Mouse (Mus musculus): ENCODE data around the gene Notch1. TPM values are rescaled to one million over a fixed set of nuclear protein-coding genes. Genes with fewer than 3 reads are reported as not detected.

The Notch1 gene
- total and polyA plus RNA-seq, 3 experiments = 0.06 TPM; not detected in 2

GRCm38 (mm10) chr2:26534616-26535015, 18.2 kb upstream of the Notch1 start (continued):
- TF ChIP-seq CTCF (IDR thresholded peaks at IDR 0.05 in 2 of 3, conservative IDR thresholded peaks at IDR 0.05 in 1 of 3; ENCODE audit: control insufficient read depth in 1 of 3, insufficient read depth in 1 of 3, low read depth in 2 of 3, low read length in 3 of 3, poor library complexity in 1 of 3, severe bottlenecking in 1 of 3) (no peak), ZC3H11A (IDR thresholded peaks at IDR 0.05; ENCODE audit: low read depth, low read length) (no peak)

GRCm38 (mm10) chr2:26534161-26534560, 17.7 kb upstream of the Notch1 start:
- H3K27ac ChIP-seq (ENCODE audit: control insufficient read depth, low read depth, low read length) = no peak overlapping the region
- TF ChIP-seq MAZ (IDR thresholded peaks at IDR 0.05; ENCODE audit: low read depth, low read length) = no peak

GRCm38 (mm10) chr2:26533249-26533648, 16.8 kb upstream of the Notch1 start:
- no peak for DNase-seq (ENCODE audit: low read depth, low spot score)
- Histone ChIP-seq H3K4me1 (ENCODE audit: control insufficient read depth in 1 of 2, insufficient read depth in 2 of 2, low read length in 2 of 2) (no peaks in the 10 kb centered on the region), H3K9me3 (replicated peaks; ENCODE audit: insufficient read depth, low read length) (no peaks in the 10 kb centered on the region), H3K36me3 (ENCODE audit: control insufficient read depth in 1 of 2, insufficient read depth in 2 of 2, low read length in 2 of 2) (no peaks in the 10 kb centered on the region), H3K27ac (ENCODE audit: control insufficient read depth, low read depth, low read length) (no peak overlapping the region), H3K9ac (ENCODE audit: control insufficient read depth, low read depth, low read length, poor library complexity, severe bottlenecking) (no peak overlapping the region), H3K79me2 (ENCODE audit: control insufficient read depth, insufficient read depth, low read length, poor library complexity) (no peaks in the 10 kb centered on the region), H3K4me3 (ENCODE audit: control insufficient read depth in 1 of 2, insufficient read depth in 1 of 2, low read depth in 2 of 2, low read length in 2 of 2) (no peak overlapping the region), H3K27me3 (ENCODE audit: control insufficient read depth in 1 of 2, insufficient read depth in 2 of 2, low read length in 2 of 2) (no peaks in the 10 kb centered on the region; a peak in 1 of 4 replicates)
- TF ChIP-seq E2F4 (IDR thresholded peaks at IDR 0.05; ENCODE audit: borderline replicate concordance, low read depth, low read length) (no peak), JUND (IDR thresholded peaks at IDR 0.05; ENCODE audit: low read depth, low read length) (no peak), ZC3H11A (IDR thresholded peaks at IDR 0.05; ENCODE audit: low read depth, low read length) (no peak)

More at GRCm38 (mm10) chr2:26534161-26534560, 17.7 kb upstream of the Notch1 start:
- no peaks in the 10 kb centered on the region; a peak in 1 of 4 replicates for H3K27me3 ChIP-seq (ENCODE audit: control insufficient read depth in 1 of 2, insufficient read depth in 2 of 2, low read length in 2 of 2)
- H3K4me1 ChIP-seq (ENCODE audit: control insufficient read depth in 1 of 2, insufficient read depth in 2 of 2, low read length in 2 of 2) = no peaks in the 10 kb centered on the region
- no peaks in the 10 kb centered on the region for H3K9me3 ChIP-seq (replicated peaks; ENCODE audit: insufficient read depth, low read length)
- no peaks in the 10 kb centered on the region for H3K36me3 ChIP-seq (ENCODE audit: control insufficient read depth in 1 of 2, insufficient read depth in 2 of 2, low read length in 2 of 2)
- H3K4me3 ChIP-seq (ENCODE audit: control insufficient read depth in 1 of 2, insufficient read depth in 1 of 2, low read depth in 2 of 2, low read length in 2 of 2) = no peak overlapping the region
- H3K79me2 ChIP-seq (ENCODE audit: control insufficient read depth, insufficient read depth, low read length, poor library complexity) = no peaks in the 10 kb centered on the region
- no peak for DNase-seq (ENCODE audit: low read depth, low spot score)
- H3K9ac ChIP-seq (ENCODE audit: control insufficient read depth, low read depth, low read length, poor library complexity, severe bottlenecking) = no peak overlapping the region

GRCm38 (mm10) chr2:26531829-26532228, 15.4 kb upstream of the Notch1 start:
- H3K4me3 ChIP-seq (ENCODE audit: control insufficient read depth in 1 of 2, insufficient read depth in 1 of 2, low read depth in 2 of 2, low read length in 2 of 2) = no peak overlapping the region
- DNase-seq (ENCODE audit: low read depth, low spot score) = no peak
- H3K9ac ChIP-seq (ENCODE audit: control insufficient read depth, low read depth, low read length, poor library complexity, severe bottlenecking) = no peak overlapping the region
- H3K4me1 ChIP-seq (ENCODE audit: control insufficient read depth in 1 of 2, insufficient read depth in 2 of 2, low read length in 2 of 2) = no peaks in the 10 kb centered on the region
- H3K79me2 ChIP-seq (ENCODE audit: control insufficient read depth, insufficient read depth, low read length, poor library complexity) = no peaks in the 10 kb centered on the region
- no peaks in the 10 kb centered on the region; a peak in 3 of 4 replicates for H3K27me3 ChIP-seq (ENCODE audit: control insufficient read depth in 1 of 2, insufficient read depth in 2 of 2, low read length in 2 of 2)
- TF ChIP-seq ELF1 (IDR thresholded peaks at IDR 0.05; ENCODE audit: low read depth, low read length) (no peak), USF1 (IDR thresholded peaks at IDR 0.05; ENCODE audit: low read depth, low read length) (no peak), MYC (IDR thresholded peaks at IDR 0.05; ENCODE audit: low read depth, low read length) (no peak), RAD21 (IDR thresholded peaks at IDR 0.05; ENCODE audit: low read depth, low read length) (no peak), BHLHE40 (IDR thresholded peaks at IDR 0.05; ENCODE audit: borderline replicate concordance, low read depth, low read length) (no peak), ZKSCAN1 (IDR thresholded peaks at IDR 0.05; ENCODE audit: low read depth, low read length) (no peak), CTCF (IDR thresholded peaks at IDR 0.05 in 2 of 3, conservative IDR thresholded peaks at IDR 0.05 in 1 of 3; ENCODE audit: control insufficient read depth in 1 of 3, insufficient read depth in 1 of 3, low read depth in 2 of 3, low read length in 3 of 3, poor library complexity in 1 of 3, severe bottlenecking in 1 of 3) (no peak), MAZ (IDR thresholded peaks at IDR 0.05; ENCODE audit: low read depth, low read length) (no peak), POLR2AphosphoS2 (IDR thresholded peaks at IDR 0.05; ENCODE audit: low read length) (no peak), JUND (IDR thresholded peaks at IDR 0.05; ENCODE audit: low read depth, low read length) (no peak), CHD1 (IDR thresholded peaks at IDR 0.05; ENCODE audit: low read depth, low read length) (no peak), NRF1 (IDR thresholded peaks at IDR 0.05; ENCODE audit: insufficient read depth, low read depth, low read length, poor library complexity, severe bottlenecking) (no peak), ETS1 (IDR thresholded peaks at IDR 0.05; ENCODE audit: low read depth, low read length) (no peak), NELFE (IDR thresholded peaks at IDR 0.05; ENCODE audit: low read depth, low read length) (no peak)
- no peak overlapping the region for H3K27ac ChIP-seq (ENCODE audit: control insufficient read depth, low read depth, low read length)
- H3K36me3 ChIP-seq (ENCODE audit: control insufficient read depth in 1 of 2, insufficient read depth in 2 of 2, low read length in 2 of 2) = no peaks in the 10 kb centered on the region
- H3K9me3 ChIP-seq (replicated peaks; ENCODE audit: insufficient read depth, low read length) = no peaks in the 10 kb centered on the region

Data from MEL (cell line).